Mouse (Mus musculus) limb, embryonic 15.5 days (tissue): ENCODE results near the gene Lgi1. TPM values are rescaled to one million over a fixed set of nuclear protein-coding genes. Genes with fewer than 3 reads are reported as not detected.

Experiments used
- ATAC-seq: fragments of 200-750 bp; cut with Nextera tagmentation; 2 replicates; pipeline ENCODE4 v1.8.0; 2017; ENCODE audit warnings: low read depth, moderate TSS enrichment; ENCODE audit not compliant: insufficient number of reproducible peaks, low FRiP score, low TSS enrichment
- H3K27ac ChIP-seq: fragments of 300-500 bp; sonication (generic); 2 replicates; pipeline ENCODE4 v1.5.1; 2015; ENCODE audit warnings: moderate library complexity, mild to moderate bottlenecking, inconsistent platforms
- H3K27me3 ChIP-seq: fragments of 300-500 bp; sonication (generic); 2 replicates; pipeline ENCODE4 v1.6.1; 2015; ENCODE audit warnings: inconsistent platforms
- H3K36me3 ChIP-seq: fragments of 300-500 bp; sonication (generic); 2 replicates; pipeline ENCODE4 v1.6.1; 2015; ENCODE audit warnings: inconsistent platforms
- H3K4me1 ChIP-seq: fragments of 300-500 bp; sonication (generic); 2 replicates; pipeline ENCODE4 v1.6.1; 2015; ENCODE audit warnings: inconsistent platforms
- H3K4me2 ChIP-seq: fragments of 300-500 bp; sonication (generic); 2 replicates; pipeline ENCODE4 v1.6.1; 2015; ENCODE audit warnings: mild to moderate bottlenecking, inconsistent platforms
- H3K4me3 ChIP-seq: fragments of 300-500 bp; sonication (generic); 2 replicates; pipeline ENCODE4 v1.5.1; 2015; ENCODE audit warnings: mild to moderate bottlenecking, inconsistent platforms
- H3K9ac ChIP-seq: fragments of 300-500 bp; sonication (generic); 2 replicates; pipeline ENCODE4 v1.6.1; 2015; ENCODE audit warnings: inconsistent platforms
- H3K9me3 ChIP-seq: fragments of 300-500 bp; sonication (generic); 2 replicates; pipeline ENCODE4 v1.6.1; 2016; ENCODE audit warnings: inconsistent platforms
- WGBS: fragments of 180-500 bp; shearing (Covaris S2); methylation state at CpG from one replicate; pipeline ENCODE4 v1.1.7; 2015; 5-methylcytosine and 5-hydroxymethylcytosine counted together
- polyA plus RNA-seq: library from polyadenylated mRNA; unstranded; fragments of >200 nt; fragmentation: Nextera tagmentation; extraction: Ambion mirVana; gene quantifications from 2 replicates; pipeline ENCODE4 v1.2.1, GENCODE M21; 2015

The Lgi1 gene
- polyA plus RNA-seq, 1 experiment from 2014 or later, result 1.6 TPM

DNA sequence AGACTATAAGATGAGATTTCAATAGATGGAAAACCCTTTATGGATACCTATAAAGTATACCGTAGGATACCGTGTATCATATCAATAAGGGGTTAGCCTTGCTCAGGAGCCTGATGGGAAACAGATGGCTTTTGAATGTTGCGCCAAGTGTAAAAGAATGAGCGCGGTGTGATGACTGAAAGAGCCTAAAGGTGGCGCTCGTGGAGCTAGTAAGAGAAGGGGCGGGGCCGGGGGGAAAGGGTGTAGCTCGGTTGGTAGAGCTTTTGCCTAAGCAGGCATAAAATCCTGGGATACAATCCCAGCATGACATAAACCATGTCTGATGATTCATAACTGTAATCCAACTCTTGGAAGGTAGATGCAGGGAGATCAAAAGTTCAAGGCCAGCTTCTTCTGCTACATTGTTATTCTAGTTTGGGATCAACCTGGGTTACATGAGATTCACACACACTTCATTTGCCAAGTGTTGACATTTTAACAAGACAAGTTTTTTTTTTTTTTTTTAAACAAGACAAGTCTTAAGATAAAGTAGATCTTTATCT lies 90.6 kb downstream of the Lgi1 start:
- H3K4me2 ChIP-seq, result no peak overlapping the region
- 60% methylated on average over 10 of the region's 10 CpGs for WGBS
- no peaks in the 10 kb centered on the region for H3K36me3 ChIP-seq
- no peak overlapping the region for H3K4me3 ChIP-seq
- no peak for ATAC-seq
- no peak overlapping the region for H3K9ac ChIP-seq
- no peaks in the 10 kb centered on the region for H3K9me3 ChIP-seq
- H3K27me3 ChIP-seq, result no peaks in the 10 kb centered on the region
- H3K4me1 ChIP-seq, result peaks cover 17% of the 10 kb centered on the region
- H3K27ac ChIP-seq, result no peak overlapping the region

DNA sequence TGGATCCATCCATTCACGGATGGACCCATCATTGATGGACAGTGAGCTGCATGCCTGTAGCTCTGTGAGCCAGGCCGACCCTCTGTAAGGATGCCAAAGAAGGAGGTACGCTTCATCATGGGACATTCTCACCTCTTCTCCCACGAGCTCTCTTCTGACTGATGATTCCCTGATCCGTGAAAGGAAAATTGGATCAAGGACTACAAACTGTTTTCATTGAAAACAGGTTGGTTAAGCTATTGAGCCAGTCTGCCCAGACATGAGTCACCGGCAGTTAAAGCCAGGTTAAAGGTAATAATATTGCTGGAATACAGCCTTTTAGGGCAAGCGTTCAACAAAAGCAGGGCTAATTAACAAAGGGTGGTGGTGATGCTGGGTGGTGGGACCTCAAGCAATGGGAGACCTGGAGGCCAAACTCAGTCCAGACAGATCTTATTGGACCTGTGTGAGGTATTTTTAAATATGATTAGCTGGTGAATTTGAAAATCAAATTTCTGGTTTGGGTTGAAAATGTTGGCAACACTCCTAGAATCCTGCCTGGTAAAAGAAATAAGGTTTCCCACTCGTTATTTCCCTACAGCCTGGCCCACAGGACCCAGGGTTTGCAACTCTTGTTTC lies 92.0 kb downstream of the Lgi1 start:
- H3K4me3 ChIP-seq, result no peak overlapping the region
- peaks cover 17% of the 10 kb centered on the region for H3K4me1 ChIP-seq
- H3K9me3 ChIP-seq, result no peaks in the 10 kb centered on the region
- 0 out of 2 replicates have a peak, but pooled peaks have one; percentile 62 for ATAC-seq
- 34% methylated on average over 8 of the region's 8 CpGs for WGBS
- no peak overlapping the region for H3K4me2 ChIP-seq
- H3K9ac ChIP-seq, result no peak overlapping the region
- peak overlapping the region; percentile 52; the same call in 1 of the 2 replicates for H3K27ac ChIP-seq
- H3K27me3 ChIP-seq, result no peaks in the 10 kb centered on the region
- no peaks in the 10 kb centered on the region for H3K36me3 ChIP-seq

DNA sequence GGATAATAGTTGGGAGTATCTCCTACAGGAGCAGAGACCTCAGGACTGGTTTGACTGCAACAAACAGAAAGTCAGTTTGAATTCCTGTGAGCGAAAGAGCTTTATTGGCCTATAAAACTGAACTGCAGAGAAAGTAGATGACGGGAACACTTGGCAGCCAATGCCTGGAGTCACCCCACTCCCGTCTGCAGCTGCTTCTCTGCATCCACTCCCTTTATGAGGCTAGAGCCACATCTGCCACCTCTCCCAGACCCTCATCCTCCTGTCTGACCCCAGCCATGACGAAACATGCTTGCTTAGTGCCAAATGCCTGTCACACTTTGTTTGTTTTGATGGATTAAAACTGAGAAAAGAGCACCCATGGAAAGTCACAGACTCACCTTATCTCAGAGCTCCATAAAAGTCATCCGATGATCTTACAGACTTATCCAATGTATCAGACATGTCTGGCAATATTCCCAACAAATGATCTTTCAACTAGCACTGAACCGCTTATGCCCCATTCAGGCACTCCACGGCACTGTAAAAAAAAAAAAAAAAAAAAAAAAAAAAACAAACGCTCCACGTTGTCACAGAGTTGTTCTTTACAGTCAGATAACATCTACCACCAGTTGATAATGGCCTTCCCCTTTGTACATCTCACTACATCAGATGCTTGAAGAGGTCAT lies 93.8 kb downstream of the Lgi1 start:
- Histone ChIP-seq H3K4me3 (no peak overlapping the region), H3K4me1 (peaks cover 17% of the 10 kb centered on the region), H3K9me3 (no peaks in the 10 kb centered on the region), H3K9ac (no peak overlapping the region), H3K27ac (peak overlapping the region; percentile 64), H3K4me2 (0 out of 2 replicates have a peak overlapping the region, but pooled peaks have one; percentile 26), H3K36me3 (no peaks in the 10 kb centered on the region), H3K27me3 (no peaks in the 10 kb centered on the region)
- 27% methylated on average over 9 of the region's 9 CpGs for WGBS
- ATAC-seq, result peak; percentile 79; the same call in 1 of the 2 replicates

DNA sequence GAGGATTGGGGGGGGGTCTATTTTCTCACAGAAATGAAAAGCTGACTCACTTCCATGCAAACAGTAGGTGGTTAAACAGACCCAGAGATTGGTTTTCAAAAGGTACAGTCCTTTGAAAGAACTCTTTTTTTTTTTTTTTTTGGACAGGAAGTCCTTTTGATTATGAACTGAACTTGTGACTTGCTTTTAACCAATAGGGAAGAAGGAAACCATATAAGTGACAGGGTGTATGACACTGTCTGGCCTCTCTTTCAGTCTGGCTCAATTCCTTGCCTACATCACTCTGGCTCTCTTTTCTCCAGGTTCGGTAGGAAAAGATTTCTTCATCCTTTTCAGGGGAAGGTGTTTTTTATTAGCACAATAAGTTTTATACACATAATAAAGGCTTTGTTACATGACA lies 95.0 kb downstream of the Lgi1 start:
- H3K4me2 ChIP-seq, result no peak overlapping the region
- H3K27me3 ChIP-seq, result no peaks in the 10 kb centered on the region
- no peaks in the 10 kb centered on the region for H3K9me3 ChIP-seq
- 62% methylated on average over 1 of the region's 1 CpGs for WGBS
- peaks cover 17% of the 10 kb centered on the region for H3K4me1 ChIP-seq
- ATAC-seq, result no peak
- H3K36me3 ChIP-seq, result no peaks in the 10 kb centered on the region
- H3K4me3 ChIP-seq, result no peak overlapping the region
- H3K27ac ChIP-seq, result no peak overlapping the region
- H3K9ac ChIP-seq, result no peak overlapping the region

Other genes with a start within 250 kb of the Lgi1 start
- gene Myof, start 221.0 kb upstream of the Lgi1 start, polyA plus RNA-seq, result 11.9 and 14.1 TPM in 2 replicates
- 18.4 and 19.9 TPM in 2 replicates for gene Cep55, start 209.5 kb upstream of the Lgi1 start, polyA plus RNA-seq
- gene Ffar4, start 167.5 kb upstream of the Lgi1 start, polyA plus RNA-seq, result 0.41 and 0.57 TPM in 2 replicates
- 22.4 and 25.6 TPM in 2 replicates for gene Rbp4, start 139.3 kb upstream of the Lgi1 start, polyA plus RNA-seq
- gene Pde6c, start 131.8 kb upstream of the Lgi1 start, polyA plus RNA-seq, result not detected in 2 replicates
- 31.9 and 34.2 TPM in 2 replicates for gene Fra10ac1, start 40.4 kb upstream of the Lgi1 start, polyA plus RNA-seq
- gene Slc35g1, start 131.4 kb downstream of the Lgi1 start, polyA plus RNA-seq, result 2.3 and 3.0 TPM in 2 replicates
- 8.2 and 8.5 TPM in 2 replicates for gene Plce1, start 216.6 kb downstream of the Lgi1 start, polyA plus RNA-seq